Mouse (Mus musculus) gastrocnemius, postnatal 4 days (tissue): ENCODE results near the gene Stt3b. TPM values are rescaled to one million over a fixed set of nuclear protein-coding genes. Genes with fewer than 3 reads are reported as not detected.

Experiments
- DNase-seq, 2 experiments: peaks; one replicate each; pipeline ENCODE4 v3.0.0; 2021 to 2022; ENCODE audit warnings: low spot score in 2 of 2, mixed read lengths in 2 of 2
- long read RNA-seq, 2 experiments: library from polyadenylated mRNA; stranded (forward); transcript quantifications; one replicate each; pipeline ENCODE4 v2.0.0; 2021
- total RNA-seq, 2 experiments: library from RNA; stranded (reverse); gene quantifications; 2 replicates each; pipeline ENCODE4 v1.2.3; 2021

Gene Stt3b
- 10 to 100 TPM; 79.9 to 86.1 TPM for total RNA-seq
- long read RNA-seq, experiment 1, full-length matches to known transcripts: 102 of 125 reads
- long read RNA-seq, experiment 1, partial matches to known transcripts: 10 of 125 reads
- long read RNA-seq, experiment 1, other reads (novel, unspliced or antisense): 13 of 125 reads
- long read RNA-seq, experiment 2, full-length matches to known transcripts: 105 of 124 reads
- long read RNA-seq, experiment 2, partial matches to known transcripts: 10 of 124 reads
- long read RNA-seq, experiment 2, other reads (novel, unspliced or antisense): 9 of 124 reads

GRCm38 (mm10) chr9:115310346-115311222, at the start of gene Stt3b:
Gene Stt3b (minus strand): TSS chr9:115310421.
- DNase-seq: peak; percentile 100

GRCm38 (mm10) chr9:115358421-115358820, 48.2 kb upstream of the Stt3b start:
- no peak for DNase-seq

GRCm38 (mm10) chr9:115357996-115358395, 47.8 kb upstream of the Stt3b start:
- DNase-seq: no peak

- no peak for DNase-seq
Observed at GRCm38 (mm10) chr9:115356731-115357458, 46.7 kb upstream of the Stt3b start.

GRCm38 (mm10) chr9:115355972-115356371, 45.8 kb upstream of the Stt3b start:
- DNase-seq: no peak

GRCm38 (mm10) chr9:115349741-115350512, 39.7 kb upstream of the Stt3b start:
- no peak for DNase-seq

GRCm38 (mm10) chr9:115349106-115349505, 38.9 kb upstream of the Stt3b start:
- DNase-seq: no peak

GRCm38 (mm10) chr9:115344930-115345329, 34.7 kb upstream of the Stt3b start:
- no peak for DNase-seq

GRCm38 (mm10) chr9:115341576-115341975, 31.4 kb upstream of the Stt3b start:
- DNase-seq: no peak

- no peak for DNase-seq
Observed at GRCm38 (mm10) chr9:115340212-115340815, 30.1 kb upstream of the Stt3b start.

- no peak for DNase-seq
Observed at GRCm38 (mm10) chr9:115338816-115339215, 28.6 kb upstream of the Stt3b start.

GRCm38 (mm10) chr9:115333016-115333415, 22.8 kb upstream of the Stt3b start:
- no peak for DNase-seq

GRCm38 (mm10) chr9:115332339-115332738, 22.1 kb upstream of the Stt3b start:
- DNase-seq: no peak

GRCm38 (mm10) chr9:115330861-115331476, 20.7 kb upstream of the Stt3b start:
- no peak for DNase-seq

GRCm38 (mm10) chr9:115326533-115326890, 16.3 kb upstream of the Stt3b start:
- DNase-seq: no peak

GRCm38 (mm10) chr9:115325831-115326532, 15.8 kb upstream of the Stt3b start:
- DNase-seq: no peak

- DNase-seq: no peak
Observed at GRCm38 (mm10) chr9:115323572-115323971, 13.4 kb upstream of the Stt3b start.

GRCm38 (mm10) chr9:115322385-115322784, 12.2 kb upstream of the Stt3b start:
- no peak for DNase-seq

GRCm38 (mm10) chr9:115321052-115321451, 10.8 kb upstream of the Stt3b start:
- DNase-seq: no peak
